Mouse (Mus musculus): Measurements from ENCODE around the gene Ankrd11. TPM values are rescaled to one million over a fixed set of nuclear protein-coding genes. Genes with fewer than 3 reads are reported as not detected.
A peak's percentile ranks its signal among the peaks of the same experiment; 100 is the strongest.

The Ankrd11 gene
- total RNA-seq, 2 experiments from 2014 or later, result 53.4 to 78.6 TPM

- ATAC-seq (replicated peaks; ENCODE audit: low FRiP score, poor library complexity, severe bottlenecking), result no peak
These were observed 27.0 kb downstream of the Ankrd11 start for GRCm38 (mm10) chr8:123015074-123015473.

GRCm38 (mm10) chr8:123014429-123014828 is 27.6 kb downstream of the Ankrd11 start:
- ATAC-seq (replicated peaks; ENCODE audit: low FRiP score, poor library complexity, severe bottlenecking), result no peak

DNA sequence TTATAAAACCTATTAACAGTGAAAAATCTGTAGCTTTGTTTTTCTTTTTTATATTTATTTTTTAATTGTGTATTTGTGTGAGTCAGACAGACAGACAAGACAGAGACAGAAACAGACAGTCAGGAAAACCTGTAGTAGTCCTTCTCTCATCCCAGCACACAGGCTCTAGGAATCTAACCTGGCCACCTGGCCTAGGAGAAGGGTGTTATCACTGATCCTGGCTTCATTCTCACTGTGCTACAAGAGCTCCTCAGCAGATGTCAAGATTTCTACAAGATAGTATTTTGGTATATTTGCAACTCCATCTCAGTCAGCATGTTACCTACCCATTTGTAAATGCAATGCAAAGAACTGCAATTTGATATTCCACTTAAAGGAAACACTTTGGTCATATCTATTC is 30.8 kb downstream of the Ankrd11 start:
- ATAC-seq (replicated peaks; ENCODE audit: low FRiP score, poor library complexity, severe bottlenecking), result no peak

GRCm38 (mm10) chr8:123005805-123006204 is 36.3 kb downstream of the Ankrd11 start:
- no peak for ATAC-seq (replicated peaks; ENCODE audit: low FRiP score, poor library complexity, severe bottlenecking)

DNA sequence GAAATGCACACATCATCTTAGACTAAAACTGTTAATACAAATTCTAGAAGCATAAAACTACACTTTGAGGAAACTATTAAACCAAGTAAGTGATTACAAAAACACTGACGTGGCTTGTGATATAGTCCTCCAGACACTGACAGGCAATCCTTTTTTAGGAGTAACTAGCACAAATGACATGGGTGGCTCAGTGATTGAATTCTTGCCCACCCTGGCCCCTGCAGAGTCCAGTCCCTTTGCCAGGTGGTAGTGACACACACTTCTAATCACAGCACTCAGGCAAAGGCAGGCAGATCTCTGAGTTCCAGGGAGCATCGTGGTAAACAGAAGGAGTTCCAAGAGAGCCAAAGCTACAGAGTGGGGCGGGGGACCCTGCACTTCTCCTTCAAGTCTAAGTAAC is 36.7 kb downstream of the Ankrd11 start:
- no peak for ATAC-seq (replicated peaks; ENCODE audit: low FRiP score, poor library complexity, severe bottlenecking)

DNA sequence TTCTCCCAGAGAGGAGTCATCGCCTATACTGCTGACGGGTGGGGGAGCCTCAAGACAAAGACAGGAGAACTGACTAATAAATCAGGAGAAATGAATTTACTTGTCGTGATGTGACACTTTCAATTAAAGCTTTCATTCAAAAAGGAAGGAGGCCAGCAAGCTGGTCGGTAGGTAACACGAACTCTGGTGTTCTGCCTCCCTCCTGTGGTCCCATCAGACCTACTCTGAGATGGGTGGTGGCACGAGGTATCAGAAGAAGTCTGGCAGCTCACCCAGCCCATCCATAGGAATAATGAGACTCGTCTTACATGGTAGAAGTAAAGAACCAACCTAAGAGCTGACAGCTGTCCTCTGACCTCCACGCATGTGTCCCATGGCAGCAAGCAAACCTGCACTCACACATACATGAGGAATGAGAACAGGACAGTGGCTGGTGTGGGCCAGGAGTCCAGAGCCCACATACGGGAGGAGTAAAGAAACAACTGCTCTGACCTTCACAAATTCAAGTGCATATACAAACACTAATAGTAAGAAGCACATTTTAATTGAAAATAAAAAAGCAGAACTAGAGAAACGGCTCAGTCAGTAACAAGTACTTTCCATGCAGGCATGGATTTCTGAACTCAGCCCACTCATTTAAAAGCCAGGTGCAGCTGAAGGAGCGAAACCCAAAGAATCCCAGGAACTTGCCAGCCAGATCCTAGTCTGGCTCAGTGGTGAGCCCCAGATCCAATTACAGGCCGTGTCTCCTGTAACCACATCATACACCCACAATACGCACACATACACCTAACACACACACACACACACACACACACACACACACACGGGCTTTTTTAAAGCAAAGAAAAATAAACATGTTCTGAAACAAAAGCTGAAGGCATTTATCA is 37.8 kb downstream of the Ankrd11 start:
- 0 out of 2 replicates have a peak, but pooled peaks have one; percentile 15 for ATAC-seq (replicated peaks; ENCODE audit: low FRiP score, poor library complexity, severe bottlenecking)

GRCm38 (mm10) chr8:123000311-123000710 is 41.8 kb downstream of the Ankrd11 start:
- no peak for ATAC-seq (replicated peaks; ENCODE audit: low FRiP score, poor library complexity, severe bottlenecking)

- ATAC-seq (replicated peaks; ENCODE audit: low FRiP score, poor library complexity, severe bottlenecking), result no peak
These were observed 44.1 kb downstream of the Ankrd11 start for GRCm38 (mm10) chr8:122997963-122998362.

GRCm38 (mm10) chr8:122993740-122994139 is 48.3 kb downstream of the Ankrd11 start:
- no peak for ATAC-seq (replicated peaks; ENCODE audit: low FRiP score, poor library complexity, severe bottlenecking)

DNA sequence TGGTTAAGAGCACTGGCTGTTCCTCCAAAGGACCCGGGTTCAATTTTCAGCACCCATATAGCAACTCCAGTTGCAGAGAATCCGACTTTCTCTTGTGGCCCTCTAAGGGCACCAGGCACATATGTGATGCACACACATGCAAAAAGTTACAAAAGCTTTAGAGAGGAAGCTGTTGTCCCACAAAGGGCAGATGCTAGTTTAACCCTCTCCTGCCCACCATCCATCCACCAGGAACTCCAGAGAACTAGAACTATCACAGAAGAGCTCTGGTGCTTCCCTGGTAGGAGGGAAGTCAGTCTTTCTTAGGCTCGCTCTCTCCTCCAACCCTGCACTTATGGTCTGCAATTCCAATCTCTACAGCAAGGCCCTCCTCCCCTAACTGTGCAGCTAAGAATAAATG is 49.0 kb downstream of the Ankrd11 start:
- ATAC-seq (replicated peaks; ENCODE audit: low FRiP score, poor library complexity, severe bottlenecking), result no peak

DNA sequence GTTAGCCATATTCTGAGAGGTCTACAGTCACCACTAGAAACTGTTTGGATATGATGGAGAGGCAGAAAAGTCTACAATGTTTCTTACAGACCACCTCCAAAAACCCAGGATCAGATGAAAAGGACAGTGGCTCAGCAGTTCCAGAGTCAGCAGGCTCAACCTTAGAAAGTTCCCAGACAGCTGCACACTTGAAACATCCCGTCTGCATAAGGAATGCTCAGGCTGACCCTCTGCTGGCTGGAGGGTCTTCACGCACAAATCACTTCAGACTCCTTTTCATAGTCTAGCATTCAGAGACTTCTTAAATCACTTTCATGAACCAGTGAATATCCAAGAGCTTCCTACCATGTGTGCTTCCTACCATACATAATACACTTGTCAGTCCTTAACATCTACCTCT is 49.8 kb downstream of the Ankrd11 start:
- no peak for ATAC-seq (replicated peaks; ENCODE audit: low FRiP score, poor library complexity, severe bottlenecking)

DNA sequence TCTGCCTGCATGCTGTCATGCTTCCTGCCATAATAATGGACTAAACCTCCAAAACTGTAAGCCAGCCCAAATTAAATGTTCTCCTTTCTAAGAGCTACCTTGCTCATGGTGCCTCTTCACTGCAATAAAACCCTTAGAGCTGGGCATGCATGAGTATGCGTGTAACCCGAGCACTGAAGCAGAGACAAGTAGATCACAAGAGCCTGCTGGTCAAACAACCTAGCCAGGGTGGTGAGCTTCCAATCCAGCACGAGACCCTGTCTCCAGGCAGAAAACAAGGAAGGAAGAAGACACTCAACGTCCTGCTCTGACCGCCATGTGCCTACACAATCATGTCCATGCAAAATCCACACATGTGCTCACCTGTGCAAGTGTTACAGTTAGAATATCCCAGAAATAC is 50.7 kb downstream of the Ankrd11 start:
- ATAC-seq (replicated peaks; ENCODE audit: low FRiP score, poor library complexity, severe bottlenecking), result no peak

GRCm38 (mm10) chr8:122989976-122990375 is 52.1 kb downstream of the Ankrd11 start:
- ATAC-seq (replicated peaks; ENCODE audit: low FRiP score, poor library complexity, severe bottlenecking), result no peak

- ATAC-seq (replicated peaks; ENCODE audit: low FRiP score, poor library complexity, severe bottlenecking), result no peak
These were observed 53.1 kb downstream of the Ankrd11 start for GRCm38 (mm10) chr8:122988955-122989354.

- ATAC-seq (replicated peaks; ENCODE audit: low FRiP score, poor library complexity, severe bottlenecking), result no peak
These were observed 54.8 kb downstream of the Ankrd11 start for GRCm38 (mm10) chr8:122987255-122987654.

DNA sequence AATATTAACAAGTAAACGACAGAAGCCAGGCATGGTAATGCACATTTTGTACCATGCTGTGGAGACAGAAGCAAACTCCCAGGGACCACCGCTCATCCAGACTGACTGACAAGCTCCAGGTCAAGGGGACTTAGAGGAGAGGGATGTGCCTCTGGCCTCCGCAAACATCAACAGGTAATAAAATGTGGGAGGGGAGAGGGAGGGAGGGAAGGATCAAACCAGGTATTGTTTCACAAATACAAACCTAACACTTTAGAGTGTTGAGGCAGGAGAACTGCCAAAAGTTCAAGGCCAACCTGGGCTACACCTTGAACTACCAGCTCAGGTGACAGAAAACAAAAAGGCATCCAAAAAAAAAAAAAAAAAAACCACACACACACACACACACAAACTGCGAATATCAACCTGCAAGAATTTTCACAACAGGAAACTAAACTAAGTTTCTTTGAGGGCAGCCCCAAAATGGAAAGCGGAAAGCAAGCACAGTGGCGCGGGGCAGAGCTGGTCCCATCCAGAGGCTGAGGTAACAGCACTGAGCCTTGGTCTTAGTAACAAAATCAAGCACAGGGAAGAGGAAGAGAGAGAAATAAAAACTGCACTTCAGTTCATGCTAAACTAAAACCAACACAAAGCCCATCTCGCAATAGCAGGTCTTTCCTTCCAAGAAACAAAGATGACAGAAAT is 55.4 kb downstream of the Ankrd11 start:
- no peak for ATAC-seq (replicated peaks; ENCODE audit: low FRiP score, poor library complexity, severe bottlenecking)

GRCm38 (mm10) chr8:122984175-122984574 is 57.9 kb downstream of the Ankrd11 start:
- no peak for ATAC-seq (replicated peaks; ENCODE audit: low FRiP score, poor library complexity, severe bottlenecking)

DNA sequence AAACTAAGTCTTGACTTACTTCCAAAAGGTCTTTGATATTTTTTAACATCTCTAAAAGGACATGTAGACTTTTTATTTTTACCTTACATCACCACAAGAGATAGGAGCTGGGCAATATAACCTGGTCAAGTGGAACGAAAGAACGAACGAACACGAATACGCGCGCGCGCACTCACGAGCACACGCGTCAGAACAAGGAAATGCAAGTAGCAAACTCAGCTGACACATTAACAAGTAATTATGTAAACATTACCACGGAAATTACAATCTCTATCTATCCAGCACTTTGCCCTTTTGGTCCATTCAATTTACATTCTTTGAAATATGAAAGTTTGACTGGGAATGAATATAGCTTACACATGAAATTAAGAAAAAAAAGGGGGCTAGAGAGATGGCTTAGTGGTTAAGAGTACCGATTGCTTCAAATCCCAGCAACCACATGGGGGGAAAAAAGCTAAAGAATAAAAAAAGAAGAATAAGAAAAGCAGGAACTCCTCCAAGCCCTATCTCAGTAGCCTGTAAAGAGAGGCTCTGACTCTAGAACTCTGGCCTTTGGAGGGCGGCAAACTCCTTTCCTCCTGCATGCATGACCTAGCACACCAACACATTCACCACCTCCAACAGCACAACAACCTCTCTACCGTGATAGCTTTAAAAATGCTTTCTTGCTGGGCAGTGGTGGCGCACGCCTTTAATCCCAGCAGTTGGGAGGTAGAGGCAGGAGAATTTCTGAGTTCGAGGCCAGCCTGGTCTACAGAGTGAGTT is 58.7 kb downstream of the Ankrd11 start:
- ATAC-seq (replicated peaks; ENCODE audit: low FRiP score, poor library complexity, severe bottlenecking), result no peak

GRCm38 (mm10) chr8:122981646-122982045 is 60.4 kb downstream of the Ankrd11 start:
- ATAC-seq (replicated peaks; ENCODE audit: low FRiP score, poor library complexity, severe bottlenecking), result no peak

- ATAC-seq (replicated peaks; ENCODE audit: low FRiP score, poor library complexity, severe bottlenecking), result no peak
These were observed 62.1 kb downstream of the Ankrd11 start for GRCm38 (mm10) chr8:122979865-122980509.
